Mouse (Mus musculus) forebrain, embryonic 13.5 days (tissue): ENCODE measurements around the gene Trim60. TPM values are rescaled to one million over a fixed set of nuclear protein-coding genes. Genes with fewer than 3 reads are reported as not detected.
"Not testable (repeated sequence)": the region's sequence is repeated elsewhere in the genome, so short reads cannot be mapped to it uniquely, and the experiment has no call there.

Source experiments
- ATAC-seq: fragments of 200-750 bp; cut with Nextera tagmentation; 2 replicates; pipeline ENCODE4 v1.8.0; 2017
- H3K27ac ChIP-seq: fragments of 300-500 bp; sonication (generic); 2 replicates; pipeline ENCODE4 v1.5.1; 2015; ENCODE audit warnings: inconsistent platforms, mild to moderate bottlenecking, moderate library complexity
- H3K27me3 ChIP-seq: fragments of 300-500 bp; sonication (generic); 2 replicates; pipeline ENCODE4 v1.6.1; 2015; ENCODE audit warnings: mild to moderate bottlenecking, inconsistent platforms
- H3K36me3 ChIP-seq: fragments of 300-500 bp; sonication (generic); 2 replicates; pipeline ENCODE4 v1.6.1; 2015; ENCODE audit warnings: mild to moderate bottlenecking, inconsistent platforms; ENCODE audit not compliant: poor library complexity, severe bottlenecking
- H3K4me1 ChIP-seq: fragments of 300-500 bp; sonication (generic); 2 replicates; pipeline ENCODE4 v1.6.1; 2015; ENCODE audit warnings: inconsistent platforms
- H3K4me2 ChIP-seq: fragments of 300-500 bp; sonication (generic); 2 replicates; pipeline ENCODE4 v1.6.1; 2015; ENCODE audit warnings: inconsistent platforms, mild to moderate bottlenecking, moderate library complexity
- H3K4me3 ChIP-seq: fragments of 300-500 bp; sonication (generic); 2 replicates; pipeline ENCODE4 v1.5.1; 2015; ENCODE audit warnings: mild to moderate bottlenecking, inconsistent platforms
- H3K9ac ChIP-seq: fragments of 300-500 bp; sonication (generic); 2 replicates; pipeline ENCODE4 v1.6.1; 2015; ENCODE audit warnings: mild to moderate bottlenecking, inconsistent platforms
- H3K9me3 ChIP-seq: fragments of 300-500 bp; sonication (generic); replicated peaks from 2 replicates; pipeline ENCODE4 v1.6.1; 2016; ENCODE audit warnings: inconsistent platforms
- WGBS: fragments of 180-500 bp; shearing (Covaris S2); methylation state at CpG from one replicate; pipeline ENCODE4 v1.1.7; 2015; 5-methylcytosine and 5-hydroxymethylcytosine counted together
- polyA plus RNA-seq: library from polyadenylated mRNA; unstranded; fragments of >200 nt; fragmentation: Nextera tagmentation; extraction: Ambion mirVana; gene quantifications from 2 replicates; pipeline ENCODE4 v1.2.1, GENCODE M21; 2015

Gene Trim60
- polyA plus RNA-seq, 1 experiment from 2014 or later, result not detected

GRCm38 (mm10) chr8:65037117-65037533 lies 18.7 kb upstream of the Trim60 start, which contains the start of gene Apela:
Apela (minus strand) TSS chr8:65037336.
- peaks cover 29% of the 10 kb centered on the region for H3K4me1 ChIP-seq
- peak; percentile 86 for ATAC-seq
- H3K4me3 ChIP-seq, result peak within 1 kb of the TSS; percentile 34
- peak within 1 kb of the TSS; percentile 26; the same call in 1 of the 2 replicates for H3K9ac ChIP-seq
- no peaks in the 10 kb centered on the region for H3K36me3 ChIP-seq
- under 1% methylated on average over 8 of the region's 8 CpGs for WGBS
- peak within 1 kb of the TSS; percentile 62 for H3K4me2 ChIP-seq
- no peaks in the 10 kb centered on the region for H3K9me3 ChIP-seq
- no peaks in the 10 kb centered on the region for H3K27me3 ChIP-seq
- no peak within 1 kb of the TSS for H3K27ac ChIP-seq

- Histone ChIP-seq H3K4me2 (peak overlapping the region; percentile 58; the same call in 1 of the 2 replicates), H3K9me3 (no peaks in the 10 kb centered on the region), H3K27me3 (no peaks in the 10 kb centered on the region), H3K36me3 (no peaks in the 10 kb centered on the region), H3K4me1 (peaks cover 29% of the 10 kb centered on the region), H3K4me3 (no peak overlapping the region), H3K9ac (no peak overlapping the region), H3K27ac (no peak overlapping the region)
- WGBS, result 32% methylated on average over 2 of the region's 2 CpGs
- ATAC-seq, result no peak
These were observed 15.8 kb upstream of the Trim60 start for GRCm38 (mm10) chr8:65034136-65034535.

DNA sequence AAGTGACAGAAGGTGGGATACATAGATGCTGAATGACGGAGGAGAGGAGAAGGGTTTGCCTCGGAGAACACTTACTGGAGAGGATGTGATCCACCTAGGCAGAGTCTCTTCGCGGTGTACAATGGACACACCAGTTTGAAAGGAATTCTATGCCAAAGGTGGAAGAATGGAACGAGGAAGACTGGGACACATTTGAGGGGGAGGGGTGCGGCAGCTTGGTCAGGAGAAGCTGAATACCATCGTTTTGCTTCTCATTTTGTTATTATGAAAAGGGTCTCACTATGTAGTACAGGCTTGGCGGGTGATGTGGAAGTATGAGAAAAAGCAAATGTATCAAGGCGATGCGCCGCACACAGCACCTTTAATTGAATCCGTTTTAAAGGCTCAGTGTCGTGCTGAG lies 14.7 kb upstream of the Trim60 start:
- no peak overlapping the region for H3K9ac ChIP-seq
- no peak overlapping the region for H3K4me3 ChIP-seq
- no peaks in the 10 kb centered on the region for H3K9me3 ChIP-seq
- no peaks in the 10 kb centered on the region for H3K36me3 ChIP-seq
- 76% methylated on average over 13 of the region's 13 CpGs for WGBS
- H3K4me2 ChIP-seq, result no peak overlapping the region
- H3K27me3 ChIP-seq, result no peaks in the 10 kb centered on the region
- H3K27ac ChIP-seq, result no peak overlapping the region
- peaks cover 29% of the 10 kb centered on the region for H3K4me1 ChIP-seq
- no peak for ATAC-seq

- H3K9ac ChIP-seq, result no peak overlapping the region
- no peaks in the 10 kb centered on the region for H3K36me3 ChIP-seq
- H3K4me3 ChIP-seq, result no peak overlapping the region
- H3K4me1 ChIP-seq, result peaks cover 24% of the 10 kb centered on the region
- no peaks in the 10 kb centered on the region for H3K27me3 ChIP-seq
- 100% methylated on average over 1 of the region's 1 CpGs for WGBS
- H3K27ac ChIP-seq, result no peak overlapping the region
- no peaks in the 10 kb centered on the region for H3K9me3 ChIP-seq
- no peak for ATAC-seq
- no peak overlapping the region for H3K4me2 ChIP-seq
These were observed 13.7 kb upstream of the Trim60 start for GRCm38 (mm10) chr8:65032107-65032506.

DNA sequence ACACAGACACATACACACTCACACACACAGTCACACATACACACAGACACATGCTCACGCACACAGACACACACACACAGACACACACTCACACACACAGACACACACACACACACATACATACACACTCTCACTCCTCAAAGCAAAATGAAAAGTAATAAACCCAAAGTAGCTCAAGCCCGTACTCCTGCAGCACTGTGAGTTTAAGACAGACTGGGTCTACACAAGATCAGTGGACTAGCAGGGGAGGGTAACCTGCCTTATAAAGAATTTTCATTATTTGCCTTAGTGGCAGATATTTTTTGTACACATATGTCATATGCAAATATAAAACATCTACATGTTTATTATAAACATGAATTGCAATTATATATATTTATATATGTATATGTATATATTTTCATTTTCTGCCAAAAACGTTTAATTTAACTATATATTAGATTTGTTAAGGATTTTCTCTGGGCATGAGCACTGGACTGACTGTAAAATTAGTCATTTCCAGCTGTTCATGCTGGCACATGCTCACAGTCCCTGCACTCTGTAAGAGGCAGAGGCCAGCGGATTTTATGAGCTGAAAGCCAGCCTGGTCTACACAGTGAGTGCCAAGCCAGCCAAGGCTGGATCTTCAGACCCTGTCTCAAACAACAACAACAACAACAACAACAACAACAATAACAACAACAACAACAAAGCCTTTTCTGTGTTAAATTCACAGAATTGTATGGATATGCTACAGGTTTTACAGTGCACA lies 12.5 kb upstream of the Trim60 start:
- WGBS, result 78% methylated on average over 4 of the region's 4 CpGs
- Histone ChIP-seq H3K4me2 (no peak overlapping the region), H3K9ac (no peak overlapping the region), H3K36me3 (no peaks in the 10 kb centered on the region), H3K9me3 (no peaks in the 10 kb centered on the region), H3K4me1 (peaks cover 22% of the 10 kb centered on the region), H3K4me3 (no peak overlapping the region), H3K27me3 (no peaks in the 10 kb centered on the region), H3K27ac (no peak overlapping the region)
- ATAC-seq, result no peak; the same call in 1 of the 2 replicates

- H3K36me3 ChIP-seq, result no peaks in the 10 kb centered on the region
- no peak overlapping the region for H3K27ac ChIP-seq
- H3K9me3 ChIP-seq, result no peaks in the 10 kb centered on the region
- H3K4me1 ChIP-seq, result peaks cover 14% of the 10 kb centered on the region
- no peak overlapping the region for H3K4me3 ChIP-seq
- 90% methylated on average over 4 of the region's 4 CpGs for WGBS
- H3K9ac ChIP-seq, result no peak overlapping the region
- no peak for ATAC-seq
- no peak overlapping the region for H3K4me2 ChIP-seq
- no peaks in the 10 kb centered on the region for H3K27me3 ChIP-seq
These were observed 11.4 kb upstream of the Trim60 start for GRCm38 (mm10) chr8:65029776-65030175.

DNA sequence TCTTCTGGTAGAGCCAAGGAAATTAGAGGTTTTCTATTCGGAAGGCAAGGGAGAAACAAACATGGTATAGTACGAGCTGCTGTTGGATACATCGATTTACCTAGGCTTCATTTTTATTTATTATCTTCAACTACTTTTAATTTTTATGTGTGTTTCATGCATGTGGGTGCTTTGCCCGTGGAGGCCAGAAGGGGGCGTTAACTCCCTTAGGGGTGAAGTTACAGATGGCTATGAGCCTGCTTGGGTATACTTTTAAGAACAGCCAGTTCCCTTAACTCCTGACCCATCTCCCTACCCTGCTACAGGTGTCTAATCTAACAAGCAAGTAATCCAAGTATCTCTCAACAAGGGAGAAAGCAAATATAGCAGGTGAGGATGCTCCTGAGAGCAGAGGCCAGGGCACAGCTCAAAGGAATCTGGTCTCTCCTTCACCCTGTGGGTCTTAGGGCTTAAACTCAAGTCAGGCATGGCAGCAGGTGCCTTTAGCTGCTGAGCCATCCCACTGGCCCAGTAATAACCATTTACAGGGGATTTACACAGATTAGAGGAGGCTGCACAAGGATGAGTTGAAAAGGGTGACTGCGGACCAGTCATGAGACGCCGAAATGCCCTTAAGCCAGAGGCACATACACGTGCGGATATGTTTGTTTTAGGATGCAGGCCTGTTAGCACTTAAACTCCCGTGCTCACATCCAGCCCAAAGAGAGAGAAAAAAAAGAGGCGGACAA lies 10.7 kb upstream of the Trim60 start:
- 81% methylated on average over 12 of the region's 12 CpGs for WGBS
- H3K4me1 ChIP-seq, result peaks cover 7% of the 10 kb centered on the region
- no peak for ATAC-seq
- H3K9ac ChIP-seq, result no peak overlapping the region
- no peak overlapping the region for H3K4me2 ChIP-seq
- H3K36me3 ChIP-seq, result no peaks in the 10 kb centered on the region
- no peak overlapping the region for H3K4me3 ChIP-seq
- H3K27me3 ChIP-seq, result no peaks in the 10 kb centered on the region
- H3K9me3 ChIP-seq, result no peaks in the 10 kb centered on the region
- no peak overlapping the region for H3K27ac ChIP-seq

DNA sequence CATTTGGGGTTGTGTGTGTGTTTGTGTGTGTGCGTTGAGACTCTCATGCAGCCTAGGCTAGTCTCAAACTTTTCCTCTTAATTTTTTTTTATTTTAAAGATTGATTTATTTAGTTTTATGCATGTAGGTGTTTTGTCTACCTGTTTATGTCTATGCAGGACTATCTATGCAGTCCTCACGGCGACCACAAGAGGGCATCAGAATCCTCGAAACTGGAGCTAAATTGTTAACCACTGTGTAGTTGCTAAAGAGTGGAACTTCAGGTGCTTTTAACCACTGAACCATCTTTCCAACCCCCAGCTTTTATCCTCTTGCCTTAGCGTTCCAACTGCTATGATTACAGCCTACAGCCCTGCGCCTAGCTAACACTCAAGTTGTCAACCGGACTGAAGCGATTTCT lies 4.1 kb upstream of the Trim60 start:
- Histone ChIP-seq H3K36me3 (no peaks in the 10 kb centered on the region), H3K9me3 (no peaks in the 10 kb centered on the region), H3K27me3 (no peaks in the 10 kb centered on the region), H3K9ac (no peak overlapping the region), H3K4me3 (no peak overlapping the region), H3K27ac (no peak overlapping the region), H3K4me2 (no peak overlapping the region), H3K4me1 (no peaks in the 10 kb centered on the region)
- peak; percentile 74; the same call in 1 of the 2 replicates for ATAC-seq
- WGBS, result 53% methylated on average over 8 of the region's 8 CpGs

DNA sequence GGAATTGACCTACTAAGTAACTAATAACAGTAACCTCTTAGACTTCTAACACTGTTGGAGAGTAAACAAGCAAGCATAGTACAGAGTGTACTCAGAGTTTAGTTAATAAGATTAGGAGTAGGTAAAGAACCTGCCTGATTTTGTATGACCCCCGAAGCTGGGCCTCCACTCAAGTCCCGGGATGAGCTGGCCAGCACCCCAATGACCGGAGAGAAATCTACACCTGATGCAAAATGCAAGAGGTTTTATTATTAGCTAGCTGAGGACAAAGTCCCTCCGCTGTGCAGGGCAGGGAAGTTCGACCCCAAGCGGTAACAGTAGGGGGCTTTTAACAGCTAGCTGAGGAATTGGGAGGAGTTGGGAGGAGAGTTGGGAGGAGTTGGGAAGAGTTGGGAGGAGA lies 10.8 kb downstream of the Trim60 start:
- H3K36me3 ChIP-seq, H3K9me3 ChIP-seq, H3K4me3 ChIP-seq, H3K27me3 ChIP-seq, ATAC-seq, H3K4me2 ChIP-seq, H3K9ac ChIP-seq, H3K4me1 ChIP-seq, H3K27ac ChIP-seq: not testable (repeated sequence)
- WGBS, result 76% methylated on average over 6 of the region's 6 CpGs

DNA sequence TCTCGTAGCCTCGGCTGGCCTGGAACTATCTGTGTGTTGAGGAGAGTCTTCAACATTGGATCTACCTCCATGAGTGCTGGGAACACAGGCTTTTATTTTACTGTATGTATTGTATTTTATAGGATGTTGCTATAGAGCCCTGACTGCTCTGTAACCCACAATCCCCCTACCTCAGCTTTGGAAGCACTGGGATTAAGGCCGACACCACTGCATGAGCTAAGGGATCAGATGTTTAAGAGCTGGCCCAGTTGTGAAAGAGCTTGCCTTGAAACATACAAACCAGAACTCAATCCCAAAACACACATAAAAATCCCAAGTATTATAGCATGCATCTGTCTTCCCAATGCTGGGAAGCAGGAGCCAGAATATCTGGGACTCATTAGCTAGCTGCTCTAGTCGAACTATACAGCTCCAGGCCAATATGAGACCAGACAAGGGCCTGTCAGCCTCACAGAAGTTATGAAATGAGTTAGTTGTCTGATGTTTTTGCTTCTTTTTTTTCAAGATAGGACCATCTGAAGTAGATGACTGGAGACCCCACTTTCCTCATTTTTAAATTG lies 19.5 kb downstream of the Trim60 start:
- ATAC-seq, result no peak
- H3K9me3 ChIP-seq, result no peaks in the 10 kb centered on the region
- no peaks in the 10 kb centered on the region for H3K27me3 ChIP-seq
- no peak overlapping the region for H3K9ac ChIP-seq
- 89% methylated on average over 4 of the region's 4 CpGs for WGBS
- no peak overlapping the region for H3K27ac ChIP-seq
- no peaks in the 10 kb centered on the region for H3K4me1 ChIP-seq
- H3K36me3 ChIP-seq, result no peaks in the 10 kb centered on the region
- no peak overlapping the region for H3K4me2 ChIP-seq
- H3K4me3 ChIP-seq, result no peak overlapping the region

DNA sequence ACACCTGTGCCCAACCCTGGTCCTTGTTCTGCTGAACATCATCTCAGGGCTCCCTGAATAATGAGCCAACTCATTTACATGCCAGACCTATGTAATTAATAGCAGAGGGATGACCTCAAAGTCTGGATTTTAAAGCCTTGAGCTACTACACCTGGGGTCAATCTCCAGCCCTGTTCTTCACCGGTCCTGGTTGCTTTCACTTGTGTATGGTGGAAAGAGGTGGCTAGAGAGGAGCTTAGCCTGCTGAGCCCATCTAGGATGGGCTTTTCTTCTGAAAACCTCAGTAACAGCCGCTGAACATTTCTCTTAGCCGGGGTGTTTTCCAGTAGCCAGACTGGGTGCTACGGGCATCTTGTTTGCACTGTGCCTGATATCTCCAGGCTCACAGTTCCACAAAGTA lies 30.7 kb downstream of the Trim60 start, which contains the start of gene Trim75:
Gene Trim75, minus strand, starts transcription at position 101 of the 400 bp plus-strand sequence.
- H3K9ac ChIP-seq, result no peak within 1 kb of the TSS
- H3K9me3 ChIP-seq, result no peaks in the 10 kb centered on the region; the same call in 1 of the 2 replicates
- H3K27me3 ChIP-seq, result no peaks in the 10 kb centered on the region
- no peak within 1 kb of the TSS for H3K4me2 ChIP-seq
- H3K27ac ChIP-seq, result no peak within 1 kb of the TSS
- no peak for ATAC-seq
- H3K4me3 ChIP-seq, result no peak within 1 kb of the TSS
- no peaks in the 10 kb centered on the region for H3K36me3 ChIP-seq
- H3K4me1 ChIP-seq, result no peaks in the 10 kb centered on the region
- WGBS, result 93% methylated on average over 4 of the region's 4 CpGs
